ENCODE assay signal across 17 mouse cellular contexts in the genomic region with DNA sequence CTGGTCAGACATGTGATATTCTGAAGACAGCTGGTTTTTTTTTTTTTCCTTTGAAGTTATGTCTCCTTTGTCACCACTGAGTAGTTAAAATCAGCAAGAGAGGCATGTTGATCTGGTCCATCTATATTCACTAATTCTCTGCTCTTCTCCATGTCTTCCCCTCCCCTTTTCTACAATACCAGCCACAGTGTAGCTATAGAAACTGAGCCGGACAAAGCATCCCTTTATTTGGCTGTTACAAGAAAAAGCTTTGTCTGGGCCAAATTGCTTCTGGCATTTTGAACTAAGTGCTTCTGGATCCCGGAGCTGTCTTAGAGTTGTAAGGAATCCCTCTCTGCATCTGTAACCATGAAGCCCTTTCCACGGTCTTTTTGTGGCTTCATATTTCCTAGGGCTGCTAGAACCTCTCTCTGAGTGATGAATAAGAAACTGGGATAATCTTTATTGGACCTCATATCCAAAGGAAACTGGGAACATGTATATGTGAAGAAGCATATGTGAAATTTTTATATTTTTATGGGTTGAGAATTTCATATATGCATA. TPM values are rescaled to one million over a fixed set of nuclear protein-coding genes. Genes with fewer than 3 reads are reported as not detected.
DNase-seq lines count a peak whose midpoint lies in the region; ATAC-seq and TF ChIP-seq lines count a peak whose summit lies in the region.
"Had no signal": no experiment of that assay in that cellular context is flagged by ENCODE, and none has a peak within 500 bp of the region (broad histone marks: within the 10 kb centered on the region; RNA-seq: fewer than 3 reads in every experiment).

No protein-coding gene starts in this region.

- H3K9ac ChIP-seq in forebrain, embryonic 12.5 days = no peak overlapping the region
- H3K9ac ChIP-seq in hindbrain, postnatal 0 days (replicated peaks; ENCODE audit: low read length) = no peak overlapping the region
- H3K9ac ChIP-seq in neural tube, embryonic 15.5 days (replicated peaks) = no peak overlapping the region
- H3K9ac ChIP-seq: liver, embryonic 14.5 days had no signal

- no peaks in the 10 kb centered on the region for H3K9me3 ChIP-seq in forebrain, embryonic 12.5 days
- H3K9me3 ChIP-seq in hindbrain, postnatal 0 days (ENCODE audit: low read length) = no peaks in the 10 kb centered on the region
- no peaks in the 10 kb centered on the region for H3K9me3 ChIP-seq in neural tube, embryonic 15.5 days (replicated peaks)

- H3K27ac ChIP-seq in layer of hippocampus, adult 2 months = peak overlapping the region; percentile 70
- no peak overlapping the region for H3K27ac ChIP-seq in forebrain, embryonic 12.5 days
- no peak overlapping the region for H3K27ac ChIP-seq in hindbrain, postnatal 0 days
- peak overlapping the region; percentile 51; the same call in 1 of the 2 replicates for H3K27ac ChIP-seq in neural tube, embryonic 15.5 days (replicated peaks)
- H3K27ac ChIP-seq: liver, embryonic 14.5 days; macrophage had no signal

- no peaks in the 10 kb centered on the region for H3K36me3 ChIP-seq in forebrain, embryonic 12.5 days (replicated peaks)
- H3K36me3 ChIP-seq in hindbrain, postnatal 0 days (ENCODE audit: insufficient read depth, low read length) = no peaks in the 10 kb centered on the region
- no peaks in the 10 kb centered on the region for H3K36me3 ChIP-seq in neural tube, embryonic 15.5 days

- H3K4me1 ChIP-seq in forebrain, embryonic 12.5 days = peaks cover 3% of the 10 kb centered on the region; the same call in 1 of the 2 replicates
- H3K4me1 ChIP-seq in hindbrain, postnatal 0 days (ENCODE audit: insufficient read depth, low read length) = no peaks in the 10 kb centered on the region
- H3K4me1 ChIP-seq in neural tube, embryonic 15.5 days = no peaks in the 10 kb centered on the region

- WGBS in forebrain, embryonic 12.5 days = 13% methylated on average over 3 of the region's 3 CpGs
- 9% methylated on average over 3 of the region's 3 CpGs for WGBS in hindbrain, postnatal 0 days
- 16% methylated on average over 3 of the region's 3 CpGs for WGBS in neural tube, embryonic 15.5 days

- no peak overlapping the region for H3K4me2 ChIP-seq in forebrain, embryonic 12.5 days
- H3K4me2 ChIP-seq in hindbrain, postnatal 0 days (ENCODE audit: low read depth, low read length) = no peak overlapping the region
- no peak overlapping the region for H3K4me2 ChIP-seq in neural tube, embryonic 15.5 days

- peak; percentile 60; the same call in 1 of the 2 replicates for ATAC-seq in forebrain, embryonic 12.5 days (ENCODE audit: low FRiP score)
- peak; percentile 88 for ATAC-seq in hindbrain, postnatal 0 days
- ATAC-seq in neural tube, embryonic 15.5 days (ENCODE audit: low FRiP score) = no peak

- TF ChIP-seq CTCF in layer of hippocampus, adult 2 months (conservative IDR thresholded peaks at IDR 0.05) = no peak
- no peak for TF ChIP-seq CTCF in hindbrain, postnatal 0 days (IDR thresholded peaks at IDR 0.05; ENCODE audit: low read depth)

- DNase-seq in layer of hippocampus, adult 2 months (ENCODE audit: low spot score in 2 of 2) = no peak
- no peak for DNase-seq in layer of hippocampus, adult 8-10 months (ENCODE audit: low spot score in 2 of 2)
- DNase-seq in hindbrain, postnatal 0 days (ENCODE audit: low spot score) = peak; percentile 67
- no peak for DNase-seq in lung, postnatal 36 days
- no peak for DNase-seq in frontal cortex, postnatal 25 days (ENCODE audit: low spot score in 2 of 2)
- no peak for DNase-seq in adipocyte (ENCODE audit: low spot score)
- DNase-seq: adrenal gland, adult 2 months; B cell, adult 2 months; cerebellum, adult 18-20 months; heart, postnatal 14 days; right cerebral cortex, postnatal 4 days had no signal

- H3K4me3 ChIP-seq in layer of hippocampus, adult 2 months = no peak overlapping the region
- no peak overlapping the region for H3K4me3 ChIP-seq in forebrain, embryonic 12.5 days (replicated peaks)
- no peak overlapping the region for H3K4me3 ChIP-seq in hindbrain, postnatal 0 days (ENCODE audit: low read length)
- no peak overlapping the region for H3K4me3 ChIP-seq in neural tube, embryonic 15.5 days (replicated peaks)

- H3K27me3 ChIP-seq in forebrain, embryonic 12.5 days = no peaks in the 10 kb centered on the region
- H3K27me3 ChIP-seq in hindbrain, postnatal 0 days (ENCODE audit: insufficient read depth, low read length) = no peaks in the 10 kb centered on the region
- no peaks in the 10 kb centered on the region for H3K27me3 ChIP-seq in neural tube, embryonic 15.5 days (replicated peaks)

RNA-seq across cellular contexts. Expression of a gene that starts 20.9 kb away (rescaled TPM):
- under 1 TPM; 0.27 to 0.59 TPM for total RNA-seq in layer of hippocampus, adult 2 months (2021)
- total RNA-seq in layer of hippocampus, adult 8-10 months (2022) = under 1 TPM; 0.45 to 0.76 (median 0.53) TPM
- 0.18 and 0.35 TPM in 2 replicates for polyA plus RNA-seq in forebrain, embryonic 12.5 days (2016; fragmentation: Nextera tagmentation; extraction: Ambion mirVana)
- 0.16 TPM in 1 of 2 replicates, not detected in the other for total RNA-seq in hindbrain, postnatal 0 days (2014; rRNA removed)
- polyA plus RNA-seq in hindbrain, postnatal 0 days (2015; fragmentation: Nextera tagmentation; extraction: Ambion mirVana) = 0.21 TPM in 1 of 2 replicates, not detected in the other
- polyA plus RNA-seq in neural tube, embryonic 15.5 days (2015; fragmentation: Nextera tagmentation; extraction: Ambion mirVana) = 0.08 and 0.63 TPM in 2 replicates
- total RNA-seq: MEL had no signal
- polyA plus RNA-seq: kidney, embryonic 14.5 days had no signal

Comparison
In these comparisons a context has a peak if more than half of its experiments do, and no peak if none do; other contexts are left out.
1. H3K27ac ChIP-seq: peak in layer of hippocampus, adult 2 months (single experiment) and neural tube, embryonic 15.5 days (single experiment); none in forebrain, embryonic 12.5 days (single experiment) and hindbrain, postnatal 0 days (single experiment).